ENCODE assay signal across 14 mouse cellular contexts in genomic region chr12:41052897-41053296, GRCm38 (mm10). TPM values are rescaled to one million over a fixed set of nuclear protein-coding genes. Genes with fewer than 3 reads are reported as not detected.
DNase-seq lines count a peak whose midpoint lies in the region.
"Had no signal": no experiment of that assay in that cellular context is flagged by ENCODE, and none has a peak within 500 bp of the region (broad histone marks: within the 10 kb centered on the region; RNA-seq: fewer than 3 reads in every experiment).

No protein-coding gene starts in this region.

- peak; percentile 90 for DNase-seq in ES-CJ7 (ENCODE audit: low read depth, low spot score)
- DNase-seq in R1 (ENCODE audit: low read depth, low spot score): peak; percentile 95
- peak; percentile 92 for DNase-seq in ZHBTc4 (ENCODE audit: low read depth, low spot score)
- DNase-seq in adrenal gland, postnatal 14 days: no peak
- DNase-seq in cerebellum, postnatal 14 days: no peak
- DNase-seq in cerebellum, postnatal 36 days: no peak
- DNase-seq: adrenal gland, adult 2 months; adrenal gland, postnatal 10 days; adrenal gland, postnatal 36 days; cerebellum, adult 11-12 months; cerebellum, adult 2 months; cerebellum, adult 9-10 months; cerebellum, postnatal 10 days; forebrain, postnatal 0 days had no signal

RNA-seq across cellular contexts. Expression of gene Immp2l, which starts 29.0 kb away (rescaled TPM):
- 28.5 and 34.1 TPM in 2 replicates for total RNA-seq in adrenal gland, postnatal 14 days (2021)

Comparison
In these comparisons a context has a peak if more than half of its experiments do, and no peak if none do; other contexts are left out.
1. DNase-seq: peak in ES-CJ7 (single experiment), R1 (single experiment) and ZHBTc4 (single experiment); none in adrenal gland, postnatal 14 days (single experiment), cerebellum, postnatal 14 days (0 of 2) and cerebellum, postnatal 36 days (0 of 2).